Mouse (Mus musculus): Measurements from ENCODE around the gene Commd6. TPM values are rescaled to one million over a fixed set of nuclear protein-coding genes. Genes with fewer than 3 reads are reported as not detected.

Commd6 gene
- total RNA-seq, 2 experiments from 2014 or later: 54.5 to 59.7 TPM

GRCm38 (mm10) chr14:101586096-101586495, 54.4 kb downstream of the Commd6 start:
- DNase-seq (ENCODE audit: extremely low spot score in 1 of 2, low spot score in 2 of 2): no peak
- TF ChIP-seq CTCF (IDR thresholded peaks at IDR 0.05): no peak
- H3K27ac ChIP-seq: no peak overlapping the region
- intact Hi-C loops (cut with DNase I): no loop called here
- no peak overlapping the region for H3K4me3 ChIP-seq

Other genes with a start within 250 kb of the Commd6 start
- 10 to 100 TPM; 10.6 to 11.3 TPM for gene Tbc1d4, start 31.5 kb downstream of the Commd6 start, total RNA-seq (2021)
- gene Uchl3, start 13.3 kb upstream of the Commd6 start, total RNA-seq (2021): 10 to 100 TPM; 37.5 to 40.1 TPM
- not detected for gene Gm9922, start 89.1 kb upstream of the Commd6 start, total RNA-seq (2021)
- gene Lmo7, start 89.3 kb upstream of the Commd6 start, total RNA-seq (2021): 100 to 1,000 TPM; 106 to 107 TPM